Mouse (Mus musculus) limb, embryonic 13.5 days (tissue): Measurements from ENCODE around the gene Cyp17a1. TPM values are rescaled to one million over a fixed set of nuclear protein-coding genes. Genes with fewer than 3 reads are reported as not detected.

ENCODE experiments used
- ATAC-seq: fragments of 200-750 bp; cut with Nextera tagmentation; 2 replicates; pipeline ENCODE4 v1.8.0; 2017; ENCODE audit warnings: low read depth, moderate number of reproducible peaks, moderate TSS enrichment; ENCODE audit not compliant: low FRiP score
- H3K27ac ChIP-seq: fragments of 300-500 bp; sonication (generic); 2 replicates; pipeline ENCODE4 v1.5.1; 2015; ENCODE audit warnings: inconsistent platforms, mild to moderate bottlenecking, moderate library complexity
- H3K27me3 ChIP-seq: fragments of 300-500 bp; sonication (generic); 2 replicates; pipeline ENCODE4 v1.6.1; 2015; ENCODE audit warnings: mild to moderate bottlenecking, inconsistent platforms
- H3K36me3 ChIP-seq: fragments of 300-500 bp; sonication (generic); 2 replicates; pipeline ENCODE4 v1.6.1; 2015; ENCODE audit warnings: inconsistent platforms, mild to moderate bottlenecking, moderate library complexity
- H3K4me1 ChIP-seq: fragments of 300-500 bp; sonication (generic); 2 replicates; pipeline ENCODE4 v1.6.1; 2015; ENCODE audit warnings: inconsistent platforms
- H3K4me2 ChIP-seq: fragments of 300-500 bp; sonication (generic); replicated peaks from 2 replicates; pipeline ENCODE4 v1.6.1; 2015; ENCODE audit warnings: inconsistent platforms, mild to moderate bottlenecking, moderate library complexity
- H3K4me3 ChIP-seq: fragments of 300-500 bp; sonication (generic); 2 replicates; pipeline ENCODE4 v1.5.1; 2015; ENCODE audit warnings: moderate library complexity, mild to moderate bottlenecking, inconsistent platforms
- H3K9ac ChIP-seq: fragments of 300-500 bp; sonication (generic); 2 replicates; pipeline ENCODE4 v1.6.1; 2015; ENCODE audit warnings: mild to moderate bottlenecking, inconsistent platforms
- H3K9me3 ChIP-seq: fragments of 300-500 bp; sonication (generic); 2 replicates; pipeline ENCODE4 v1.6.1; 2016; ENCODE audit warnings: inconsistent platforms
- WGBS: fragments of 180-500 bp; shearing (Covaris S2); methylation state at CpG from one replicate; pipeline ENCODE4 v1.1.7; 2015; 5-methylcytosine and 5-hydroxymethylcytosine counted together
- polyA plus RNA-seq: library from polyadenylated mRNA; unstranded; fragments of >200 nt; fragmentation: Nextera tagmentation; extraction: Ambion mirVana; gene quantifications from 2 replicates; pipeline ENCODE4 v1.2.1, GENCODE M21; 2015

Cyp17a1 gene
- polyA plus RNA-seq, 1 experiment from 2014 or later: 0.05 TPM

DNA sequence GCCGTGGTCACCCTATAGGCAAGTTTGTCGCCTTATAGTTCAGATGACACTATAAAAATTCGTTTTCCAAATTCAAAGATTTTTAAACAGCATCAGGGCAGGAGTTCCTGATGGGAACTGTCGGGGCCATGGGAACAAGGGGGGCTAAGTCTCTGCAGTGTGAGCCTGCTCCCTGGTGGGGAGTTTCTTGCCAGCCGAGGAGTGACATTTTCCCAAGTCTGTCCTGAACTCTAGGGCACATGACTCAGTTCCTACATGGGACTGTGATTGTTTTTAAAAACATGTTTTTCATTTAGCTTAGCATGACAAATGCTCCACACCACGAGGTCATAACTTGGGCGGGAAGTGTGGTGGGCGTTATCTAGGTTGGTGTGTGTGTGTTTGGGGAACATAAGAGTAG lies 25.1 kb downstream of the Cyp17a1 start:
- 82% methylated on average over 8 of the region's 8 CpGs for WGBS
- Histone ChIP-seq H3K4me2 (no peak overlapping the region), H3K4me3 (no peak overlapping the region), H3K9me3 (no peaks in the 10 kb centered on the region), H3K4me1 (peaks cover 56% of the 10 kb centered on the region), H3K36me3 (peaks cover 55% of the 10 kb centered on the region), H3K27me3 (no peaks in the 10 kb centered on the region), H3K27ac (no peak overlapping the region), H3K9ac (no peak overlapping the region)
- ATAC-seq: no peak

DNA sequence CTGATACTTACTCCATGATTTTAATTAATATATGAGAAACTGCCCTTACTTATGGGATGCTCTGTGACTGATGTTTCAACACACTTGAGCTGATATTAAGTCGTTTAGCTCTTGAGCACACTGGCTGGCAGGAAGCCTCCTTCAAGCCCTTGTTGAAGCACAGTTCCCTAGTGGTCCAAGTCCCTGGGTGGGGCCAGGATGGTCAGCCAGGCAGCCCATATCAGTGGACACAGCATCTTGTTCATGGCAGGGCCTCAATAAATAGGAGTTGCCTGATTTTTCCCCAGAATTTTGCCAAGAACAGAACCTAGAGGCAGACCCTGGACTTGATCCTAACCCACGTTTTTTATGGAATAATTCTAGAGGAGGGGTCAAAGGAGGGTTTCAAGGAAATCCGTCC lies 25.7 kb downstream of the Cyp17a1 start:
- WGBS: 71% methylated on average over 3 of the region's 3 CpGs
- Histone ChIP-seq H3K27me3 (no peaks in the 10 kb centered on the region), H3K9me3 (no peaks in the 10 kb centered on the region), H3K4me2 (no peak overlapping the region), H3K9ac (no peak overlapping the region), H3K36me3 (peaks cover 51% of the 10 kb centered on the region), H3K4me3 (no peak overlapping the region), H3K27ac (no peak overlapping the region), H3K4me1 (peaks cover 62% of the 10 kb centered on the region)
- no peak for ATAC-seq

DNA sequence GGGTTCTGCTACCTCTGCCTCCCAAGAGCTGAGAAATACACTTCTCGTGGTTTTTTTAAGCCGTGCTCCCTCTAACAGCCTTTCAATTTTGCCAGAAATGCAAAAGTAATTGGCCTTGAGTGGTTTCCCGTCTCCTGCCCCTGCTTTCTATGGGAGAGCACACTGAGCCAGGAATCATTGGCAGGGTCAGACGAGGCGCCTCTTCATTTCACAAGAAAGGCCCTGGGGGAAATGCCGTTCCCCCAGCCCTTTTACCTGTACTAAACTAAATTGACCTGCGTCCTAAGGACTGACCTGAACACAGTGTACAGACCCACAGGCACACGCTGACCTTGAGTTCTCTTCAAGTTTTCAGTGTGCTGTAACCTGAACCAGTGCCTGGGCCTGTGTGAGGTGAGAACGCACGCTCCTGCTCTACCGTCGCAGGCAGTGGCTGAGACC lies 26.9 kb downstream of the Cyp17a1 start:
- H3K4me3 ChIP-seq: no peak overlapping the region
- peaks cover 46% of the 10 kb centered on the region for H3K36me3 ChIP-seq
- H3K4me2 ChIP-seq: no peak overlapping the region
- peak overlapping the region; percentile 76; the same call in 1 of the 2 replicates for H3K27ac ChIP-seq
- ATAC-seq: no peak
- H3K4me1 ChIP-seq: peaks cover 74% of the 10 kb centered on the region
- H3K9me3 ChIP-seq: no peaks in the 10 kb centered on the region
- 73% methylated on average over 12 of the region's 12 CpGs for WGBS
- no peaks in the 10 kb centered on the region for H3K27me3 ChIP-seq
- H3K9ac ChIP-seq: no peak overlapping the region

DNA sequence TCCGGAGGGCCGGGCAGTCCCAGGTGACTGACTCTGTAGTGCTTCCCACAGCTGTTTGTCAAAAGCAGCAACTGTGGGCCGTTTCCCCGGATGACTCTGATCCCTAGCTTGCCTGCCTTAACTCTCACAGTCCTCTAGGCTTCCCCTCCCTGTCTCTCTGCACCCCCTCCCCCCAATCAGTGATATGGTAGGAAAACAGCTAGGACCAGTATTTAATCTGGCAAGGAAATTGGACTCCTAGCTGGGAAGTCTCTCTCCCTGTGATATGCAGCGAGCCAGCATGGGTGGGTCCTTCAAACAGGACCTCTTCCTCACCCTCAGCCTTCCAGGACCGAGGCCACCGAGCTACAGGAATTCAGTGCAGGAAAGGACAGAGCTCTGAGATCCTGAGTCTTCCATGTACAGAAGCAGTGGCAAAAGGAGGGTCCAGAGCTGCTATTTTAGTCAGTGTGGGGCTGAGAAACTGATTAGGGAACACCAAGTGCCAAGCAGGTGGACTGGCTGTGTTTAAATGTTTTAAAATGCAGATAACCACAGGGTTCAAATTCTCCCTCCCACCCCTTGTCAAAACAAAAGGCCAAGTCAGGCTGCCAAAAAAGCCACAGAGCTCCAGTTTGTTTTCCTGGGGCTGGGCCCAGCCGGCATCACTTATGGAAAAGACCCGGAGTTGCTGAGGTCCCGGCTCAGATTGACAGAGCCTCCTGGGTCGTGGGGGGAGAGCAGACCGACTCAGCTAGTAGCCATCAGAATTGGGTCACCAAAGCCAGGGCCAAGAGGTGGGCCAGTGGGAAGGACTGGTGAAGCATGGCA lies 28.0 kb downstream of the Cyp17a1 start:
- 51% methylated on average over 12 of the region's 12 CpGs for WGBS
- ATAC-seq: peak; percentile 25; the same call in 1 of the 2 replicates
- Histone ChIP-seq H3K9me3 (no peaks in the 10 kb centered on the region), H3K36me3 (peaks cover 51% of the 10 kb centered on the region), H3K4me2 (no peak overlapping the region; the same call in 1 of the 2 replicates), H3K4me3 (no peak overlapping the region), H3K27me3 (no peaks in the 10 kb centered on the region), H3K9ac (0 out of 2 replicates have a peak overlapping the region, but pooled peaks have one; percentile 25), H3K27ac (peak overlapping the region; percentile 76), H3K4me1 (peaks cover 77% of the 10 kb centered on the region)

DNA sequence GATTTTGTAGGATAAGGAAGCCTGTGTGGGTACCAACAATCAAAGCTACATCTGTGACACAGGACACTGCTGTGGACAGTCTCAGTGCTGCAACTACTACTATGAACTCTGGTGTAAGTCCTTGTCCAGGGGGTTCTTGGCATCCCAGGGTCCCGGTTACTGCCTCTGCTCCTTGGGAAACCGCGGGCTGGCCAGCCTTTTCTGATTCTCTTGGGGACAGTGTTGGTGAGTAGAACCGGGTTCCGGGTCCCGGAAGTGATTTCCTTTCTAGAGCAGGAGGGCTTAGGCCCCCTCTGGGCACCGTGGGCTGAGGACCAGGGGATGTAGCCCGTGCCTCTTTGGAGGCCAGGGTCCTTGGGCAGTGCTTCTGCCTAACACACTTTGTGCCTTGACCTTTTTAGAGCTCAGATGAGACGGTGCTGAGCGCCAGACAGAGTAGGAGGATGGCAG lies 28.6 kb downstream of the Cyp17a1 start:
- Histone ChIP-seq H3K4me1 (peaks cover 80% of the 10 kb centered on the region), H3K36me3 (peaks cover 51% of the 10 kb centered on the region), H3K27ac (peak overlapping the region; percentile 76), H3K9me3 (no peaks in the 10 kb centered on the region), H3K4me3 (no peak overlapping the region), H3K27me3 (no peaks in the 10 kb centered on the region), H3K4me2 (no peak overlapping the region), H3K9ac (peak overlapping the region; percentile 25; the same call in 1 of the 2 replicates)
- ATAC-seq: no peak
- WGBS: 87% methylated on average over 10 of the region's 10 CpGs

DNA sequence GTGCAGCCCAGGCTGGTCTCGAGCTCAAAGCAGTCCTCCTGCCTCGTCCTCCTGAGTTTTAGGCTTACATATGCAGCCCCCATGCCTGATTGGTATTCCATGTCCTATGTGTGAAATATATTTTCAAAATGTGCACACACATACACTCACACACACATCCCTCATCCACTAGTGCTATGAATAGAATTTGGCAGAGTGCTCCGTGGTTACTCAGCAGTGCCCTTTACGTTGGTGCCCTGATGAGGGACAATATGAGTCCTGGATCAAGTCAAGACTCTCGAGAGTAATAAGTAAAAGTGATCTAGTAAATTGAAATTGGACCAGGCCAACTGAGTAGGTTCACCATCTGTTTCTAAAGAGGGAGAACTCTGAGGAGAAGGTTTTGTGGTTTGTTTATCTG lies 29.7 kb downstream of the Cyp17a1 start:
- Histone ChIP-seq H3K9ac (no peak overlapping the region), H3K27ac (peak overlapping the region; percentile 28; the same call in 1 of the 2 replicates)

DNA sequence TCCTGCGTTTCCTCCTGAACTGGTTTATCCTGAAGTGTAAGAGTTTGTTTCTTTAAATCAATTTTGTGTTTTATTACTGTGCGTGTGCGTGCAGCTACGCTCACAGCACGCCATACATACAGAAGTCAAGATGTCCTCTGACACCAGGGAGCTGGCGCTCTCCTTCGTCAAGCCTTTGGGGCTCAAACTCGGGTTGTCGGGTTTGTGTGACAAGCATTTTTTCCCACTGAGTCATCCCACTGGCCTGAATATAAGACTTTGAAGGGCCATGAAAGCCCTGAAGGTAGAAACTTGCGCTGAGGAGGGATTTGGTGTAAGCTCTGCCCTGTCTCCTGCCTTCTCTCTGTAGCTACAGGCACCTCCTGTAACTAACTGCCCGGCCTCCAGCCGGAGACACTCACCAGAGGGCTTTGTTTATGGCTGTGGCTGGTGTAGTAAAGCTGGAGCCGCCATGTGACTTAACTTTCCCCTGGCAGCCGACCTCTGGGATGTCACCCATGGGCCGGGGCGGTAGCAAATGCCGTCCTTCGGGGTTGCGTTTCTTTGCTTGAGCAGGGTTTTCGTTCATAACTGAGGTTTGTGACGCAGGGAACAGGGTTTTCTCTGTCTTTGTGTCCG lies 30.7 kb downstream of the Cyp17a1 start:
- Histone ChIP-seq H3K36me3 (peaks cover 45% of the 10 kb centered on the region), H3K9me3 (no peaks in the 10 kb centered on the region), H3K27me3 (no peaks in the 10 kb centered on the region), H3K4me1 (peaks cover 91% of the 10 kb centered on the region), H3K27ac (peak overlapping the region; percentile 82), H3K4me3 (no peak overlapping the region), H3K4me2 (peak overlapping the region; percentile 31), H3K9ac (peak overlapping the region; percentile 50; the same call in 1 of the 2 replicates)
- 44% methylated on average over 22 of the region's 22 CpGs for WGBS
- ATAC-seq: no peak

More for the DNA sequence above, 29.7 kb downstream of the Cyp17a1 start:
- Histone ChIP-seq H3K4me2 (no peak overlapping the region), H3K4me3 (no peak overlapping the region), H3K36me3 (peaks cover 46% of the 10 kb centered on the region), H3K9me3 (no peaks in the 10 kb centered on the region), H3K4me1 (peaks cover 90% of the 10 kb centered on the region), H3K27me3 (no peaks in the 10 kb centered on the region)
- ATAC-seq: no peak
- WGBS: 73% methylated on average over 5 of the region's 5 CpGs

DNA sequence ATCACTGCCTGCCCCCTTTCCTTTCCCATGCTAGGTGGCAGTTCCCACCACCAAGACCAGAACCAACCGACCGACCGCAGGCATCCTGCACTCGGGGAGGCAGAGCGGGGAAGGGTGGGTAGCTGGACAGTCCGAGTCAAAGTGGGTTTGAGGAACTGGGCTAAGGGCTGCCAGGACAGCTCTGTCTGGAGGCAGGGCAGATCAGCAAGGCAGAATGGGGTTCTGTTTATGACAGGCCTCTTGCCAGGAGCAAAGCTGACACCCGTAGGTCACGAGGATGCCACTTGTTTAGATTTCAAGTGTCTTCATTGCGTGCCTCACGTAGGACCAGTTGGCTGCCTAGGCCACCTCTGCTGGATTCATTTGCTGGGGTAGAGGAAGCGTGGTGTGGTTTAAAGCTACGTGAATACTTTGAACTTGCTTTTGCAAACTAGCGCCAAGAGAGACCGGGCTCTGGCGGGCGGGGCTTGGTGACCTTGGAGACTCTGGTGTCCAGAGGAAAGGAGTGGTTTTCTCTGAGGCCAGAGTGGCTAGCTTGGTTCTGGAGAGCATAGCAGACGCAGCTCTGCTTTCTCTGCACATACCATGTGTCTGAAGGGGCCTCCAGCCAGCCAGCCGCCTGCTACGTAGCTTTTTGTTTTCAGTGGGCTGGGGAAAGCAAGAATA lies 31.4 kb downstream of the Cyp17a1 start:
- Histone ChIP-seq H3K9me3 (no peaks in the 10 kb centered on the region), H3K9ac (peak overlapping the region; percentile 45; the same call in 1 of the 2 replicates), H3K4me3 (no peak overlapping the region), H3K27me3 (no peaks in the 10 kb centered on the region), H3K27ac (peak overlapping the region; percentile 82), H3K4me2 (peak overlapping the region; percentile 31), H3K4me1 (peaks cover 91% of the 10 kb centered on the region), H3K36me3 (peaks cover 41% of the 10 kb centered on the region)
- no peak for ATAC-seq
- WGBS: 46% methylated on average over 19 of the region's 19 CpGs

DNA sequence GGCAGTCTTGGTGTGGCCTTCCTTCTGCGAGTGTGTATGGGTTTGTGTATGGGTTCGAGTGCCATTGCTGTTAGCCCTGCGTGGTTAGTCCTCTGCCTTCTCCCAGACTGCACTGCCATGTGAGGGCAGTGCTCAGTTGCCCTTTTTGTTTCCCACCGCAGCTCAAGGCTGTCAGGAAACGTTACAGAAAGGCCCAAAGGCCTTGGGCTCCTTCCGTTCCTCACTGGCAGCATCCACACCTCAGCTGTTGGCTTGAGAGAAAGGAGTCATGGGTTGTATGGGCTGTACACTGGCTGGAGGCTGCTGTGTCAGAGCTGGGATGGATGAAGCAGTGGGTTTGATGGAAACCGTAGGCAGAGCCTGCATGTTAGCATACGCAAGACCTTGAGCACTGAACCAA lies 32.2 kb downstream of the Cyp17a1 start:
- peak overlapping the region; percentile 29; the same call in 1 of the 2 replicates for H3K27ac ChIP-seq
- H3K4me3 ChIP-seq: no peak overlapping the region
- peaks cover 35% of the 10 kb centered on the region for H3K36me3 ChIP-seq
- no peak for ATAC-seq
- no peaks in the 10 kb centered on the region for H3K9me3 ChIP-seq
- no peaks in the 10 kb centered on the region for H3K27me3 ChIP-seq
- no peak overlapping the region for H3K9ac ChIP-seq
- peaks cover 91% of the 10 kb centered on the region for H3K4me1 ChIP-seq
- no peak overlapping the region for H3K4me2 ChIP-seq
- 86% methylated on average over 8 of the region's 8 CpGs for WGBS

DNA sequence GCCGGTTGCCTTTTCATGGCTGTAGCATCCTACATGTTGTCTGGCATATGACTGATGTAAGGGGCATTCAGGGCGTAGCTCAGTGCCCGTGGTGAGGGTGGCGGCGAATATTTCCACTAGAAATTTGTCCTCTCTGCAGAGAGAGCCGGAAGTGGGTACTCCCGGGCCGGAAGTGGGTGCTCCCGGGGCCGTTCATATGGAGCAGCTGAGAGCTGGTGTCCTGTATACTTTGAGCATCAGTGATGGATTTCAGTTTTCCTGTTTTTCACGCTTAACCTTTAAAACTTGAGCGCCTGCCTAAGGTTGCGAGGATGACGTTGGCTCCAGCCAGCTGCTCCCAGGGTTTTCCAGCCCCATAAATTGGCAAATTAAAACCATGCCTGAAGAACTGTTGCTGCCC lies 33.5 kb downstream of the Cyp17a1 start:
- Histone ChIP-seq H3K9ac (no peak overlapping the region), H3K4me3 (no peak overlapping the region), H3K27me3 (no peaks in the 10 kb centered on the region), H3K9me3 (no peaks in the 10 kb centered on the region), H3K36me3 (peaks cover 23% of the 10 kb centered on the region), H3K4me2 (peak overlapping the region; percentile 27), H3K27ac (peak overlapping the region; percentile 53), H3K4me1 (peaks cover 89% of the 10 kb centered on the region)
- no peak for ATAC-seq
- 37% methylated on average over 14 of the region's 14 CpGs for WGBS

DNA sequence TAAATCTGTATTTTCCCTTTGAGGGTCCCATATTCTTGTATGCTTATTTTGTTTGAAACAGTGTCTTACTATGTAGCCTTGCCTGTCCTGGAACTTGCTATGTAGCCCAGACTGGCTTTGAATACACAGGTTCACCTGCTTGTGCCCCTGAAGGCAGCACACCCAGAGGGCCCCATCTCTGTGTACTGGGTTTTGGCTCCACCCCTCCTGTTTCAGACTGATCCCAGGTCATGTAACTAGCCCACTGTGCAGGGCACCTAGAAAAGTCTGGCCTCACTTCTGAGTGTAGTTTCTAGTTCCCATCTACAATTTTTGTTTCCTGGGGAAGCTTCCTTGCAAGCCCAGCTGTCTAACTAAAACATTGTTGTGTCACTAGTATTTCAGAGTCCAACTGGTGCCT lies 33.9 kb downstream of the Cyp17a1 start:
- no peaks in the 10 kb centered on the region for H3K9me3 ChIP-seq
- H3K9ac ChIP-seq: no peak overlapping the region
- peak overlapping the region; percentile 27 for H3K4me2 ChIP-seq
- H3K36me3 ChIP-seq: peaks cover 19% of the 10 kb centered on the region; the same call in 1 of the 2 replicates
- peaks cover 84% of the 10 kb centered on the region for H3K4me1 ChIP-seq
- peak overlapping the region; percentile 53 for H3K27ac ChIP-seq
- no peaks in the 10 kb centered on the region for H3K27me3 ChIP-seq
- H3K4me3 ChIP-seq: no peak overlapping the region
- ATAC-seq: no peak

DNA sequence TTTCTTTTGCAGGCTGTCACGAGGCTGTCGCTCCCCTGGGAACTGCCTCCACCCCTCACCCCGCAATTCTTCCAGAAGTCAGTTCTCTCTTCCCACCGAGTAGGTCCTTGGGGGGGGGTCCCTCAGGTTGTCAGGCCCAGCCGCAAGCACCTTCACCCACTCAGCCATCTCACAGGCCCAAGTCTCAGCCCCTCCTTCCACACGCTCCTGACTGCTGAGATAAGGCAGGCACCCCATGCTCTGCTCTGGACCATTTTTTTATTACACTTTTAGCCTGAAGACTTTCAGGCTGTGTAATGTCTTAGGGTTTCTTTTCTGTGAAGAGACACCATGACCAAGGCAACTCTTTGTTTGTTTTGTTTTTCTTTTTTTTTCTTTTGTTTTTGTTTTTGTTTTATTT lies 35.4 kb downstream of the Cyp17a1 start:
- Histone ChIP-seq H3K4me2 (no peak overlapping the region), H3K9me3 (no peaks in the 10 kb centered on the region), H3K4me3 (no peak overlapping the region), H3K9ac (no peak overlapping the region), H3K4me1 (peaks cover 72% of the 10 kb centered on the region), H3K36me3 (peaks cover 19% of the 10 kb centered on the region; the same call in 1 of the 2 replicates), H3K27ac (0 out of 2 replicates have a peak overlapping the region, but pooled peaks have one; percentile 3), H3K27me3 (no peaks in the 10 kb centered on the region)
- 63% methylated on average over 6 of the region's 6 CpGs for WGBS
- no peak for ATAC-seq
